Mouse (Mus musculus) hindbrain, embryonic 12.5 days (tissue): Measurements from ENCODE around the gene Ppp2r2c. TPM values are rescaled to one million over a fixed set of nuclear protein-coding genes. Genes with fewer than 3 reads are reported as not detected.

Source experiments
- ATAC-seq: fragments of 200-750 bp; cut with Nextera tagmentation; 2 replicates; pipeline ENCODE4 v1.8.0; 2017; ENCODE audit warnings: moderate TSS enrichment; ENCODE audit not compliant: low FRiP score
- H3K27ac ChIP-seq: fragments of 300-500 bp; sonication (generic); 2 replicates; pipeline ENCODE4 v1.5.1; 2016; ENCODE audit warnings: mild to moderate bottlenecking
- H3K27me3 ChIP-seq: fragments of 300-500 bp; sonication (generic); 2 replicates; pipeline ENCODE4 v1.6.1; 2016; ENCODE audit warnings: mild to moderate bottlenecking
- H3K36me3 ChIP-seq: fragments of 300-500 bp; sonication (generic); 2 replicates; pipeline ENCODE4 v1.6.1; 2016; ENCODE audit warnings: mild to moderate bottlenecking
- H3K4me1 ChIP-seq: fragments of 300-500 bp; sonication (generic); 2 replicates; pipeline ENCODE4 v1.6.1; 2016
- H3K4me2 ChIP-seq: fragments of 300-500 bp; sonication (generic); replicated peaks from 2 replicates; pipeline ENCODE4 v1.6.1; 2016; ENCODE audit warnings: mild to moderate bottlenecking
- H3K4me3 ChIP-seq: fragments of 300-500 bp; sonication (generic); 2 replicates; pipeline ENCODE4 v1.5.1; 2016; ENCODE audit warnings: mild to moderate bottlenecking
- H3K9ac ChIP-seq: fragments of 300-500 bp; sonication (generic); 2 replicates; pipeline ENCODE4 v1.6.1; 2016; ENCODE audit warnings: mild to moderate bottlenecking, moderate library complexity
- H3K9me3 ChIP-seq: fragments of 300-500 bp; sonication (generic); replicated peaks from 2 replicates; pipeline ENCODE4 v1.6.1; 2016; ENCODE audit warnings: mild to moderate bottlenecking
- WGBS: fragments of 180-500 bp; shearing (Covaris S2); methylation state at CpG from one replicate; pipeline ENCODE4 v1.1.7; 2016; 5-methylcytosine and 5-hydroxymethylcytosine counted together
- polyA plus RNA-seq: library from polyadenylated mRNA; unstranded; fragments of >200 nt; fragmentation: Nextera tagmentation; extraction: Ambion mirVana; gene quantifications from 2 replicates; pipeline ENCODE4 v1.2.1, GENCODE M21; 2016

Gene Ppp2r2c
- polyA plus RNA-seq, 1 experiment from 2014 or later, result 8.0 TPM

- no peak overlapping the region for H3K9ac ChIP-seq
- peaks cover 3% of the 10 kb centered on the region for H3K27me3 ChIP-seq
- peaks cover 22% of the 10 kb centered on the region for H3K4me1 ChIP-seq
- no peaks in the 10 kb centered on the region for H3K9me3 ChIP-seq
- no peak overlapping the region for H3K4me3 ChIP-seq
- no peaks in the 10 kb centered on the region for H3K36me3 ChIP-seq
- H3K4me2 ChIP-seq, result no peak overlapping the region
- 78% methylated on average over 2 of the region's 2 CpGs for WGBS
- no peak overlapping the region for H3K27ac ChIP-seq
- no peak for ATAC-seq
These were observed 21.1 kb downstream of the Ppp2r2c start for GRCm38 (mm10) chr5:36889380-36889886.

- no peak overlapping the region for H3K4me3 ChIP-seq
- H3K36me3 ChIP-seq, result no peaks in the 10 kb centered on the region
- no peak overlapping the region for H3K9ac ChIP-seq
- 17% methylated on average over 9 of the region's 9 CpGs for WGBS
- H3K9me3 ChIP-seq, result no peaks in the 10 kb centered on the region
- peaks cover 3% of the 10 kb centered on the region for H3K27me3 ChIP-seq
- no peak overlapping the region for H3K27ac ChIP-seq
- ATAC-seq, result peak; percentile 68
- H3K4me2 ChIP-seq, result no peak overlapping the region
- peaks cover 26% of the 10 kb centered on the region for H3K4me1 ChIP-seq
These were observed 22.5 kb downstream of the Ppp2r2c start for GRCm38 (mm10) chr5:36890794-36891193.

- Histone ChIP-seq H3K27ac (no peak overlapping the region), H3K9me3 (no peaks in the 10 kb centered on the region), H3K9ac (no peak overlapping the region), H3K4me2 (no peak overlapping the region), H3K27me3 (peaks cover 3% of the 10 kb centered on the region), H3K36me3 (no peaks in the 10 kb centered on the region), H3K4me1 (peaks cover 23% of the 10 kb centered on the region), H3K4me3 (no peak overlapping the region)
- WGBS, result 66% methylated on average over 4 of the region's 4 CpGs
- ATAC-seq, result no peak
These were observed 23.6 kb downstream of the Ppp2r2c start for GRCm38 (mm10) chr5:36891793-36892470.

- ATAC-seq, result no peak
- no peak overlapping the region for H3K9ac ChIP-seq
- 79% methylated on average over 9 of the region's 9 CpGs for WGBS
- peaks cover 12% of the 10 kb centered on the region for H3K4me1 ChIP-seq
- H3K36me3 ChIP-seq, result no peaks in the 10 kb centered on the region
- H3K4me3 ChIP-seq, result no peak overlapping the region
- peaks cover 3% of the 10 kb centered on the region for H3K27me3 ChIP-seq
- H3K9me3 ChIP-seq, result no peaks in the 10 kb centered on the region
- no peak overlapping the region for H3K4me2 ChIP-seq
- no peak overlapping the region for H3K27ac ChIP-seq
These were observed 24.9 kb downstream of the Ppp2r2c start for GRCm38 (mm10) chr5:36893263-36893662.

GRCm38 (mm10) chr5:36894070-36894469, 25.8 kb downstream of the Ppp2r2c start:
- Histone ChIP-seq H3K36me3 (no peaks in the 10 kb centered on the region), H3K27ac (no peak overlapping the region), H3K27me3 (peaks cover 2% of the 10 kb centered on the region), H3K9me3 (no peaks in the 10 kb centered on the region), H3K9ac (no peak overlapping the region), H3K4me1 (peaks cover 12% of the 10 kb centered on the region), H3K4me2 (no peak overlapping the region), H3K4me3 (no peak overlapping the region)
- no peak for ATAC-seq
- WGBS, result 71% methylated on average over 10 of the region's 10 CpGs

- Histone ChIP-seq H3K9me3 (no peaks in the 10 kb centered on the region), H3K9ac (no peak overlapping the region), H3K4me2 (no peak overlapping the region), H3K36me3 (no peaks in the 10 kb centered on the region), H3K4me3 (no peak overlapping the region), H3K27me3 (no peaks in the 10 kb centered on the region; the same call in 1 of the 2 replicates), H3K27ac (no peak overlapping the region), H3K4me1 (peaks cover 12% of the 10 kb centered on the region)
- no peak for ATAC-seq
- 88% methylated on average over 6 of the region's 6 CpGs for WGBS
These were observed 26.5 kb downstream of the Ppp2r2c start for GRCm38 (mm10) chr5:36894604-36895368.

- Histone ChIP-seq H3K27me3 (no peaks in the 10 kb centered on the region; the same call in 1 of the 2 replicates), H3K27ac (no peak overlapping the region), H3K4me2 (no peak overlapping the region), H3K9me3 (no peaks in the 10 kb centered on the region), H3K9ac (no peak overlapping the region), H3K4me1 (peaks cover 5% of the 10 kb centered on the region), H3K4me3 (no peak overlapping the region), H3K36me3 (no peaks in the 10 kb centered on the region)
- no peak for ATAC-seq
- WGBS, result 77% methylated on average over 10 of the region's 10 CpGs
These were observed 27.6 kb downstream of the Ppp2r2c start for GRCm38 (mm10) chr5:36895621-36896573.

- Histone ChIP-seq H3K4me2 (no peak overlapping the region), H3K4me1 (0 out of 2 replicates have a peak, but pooled peaks cover 4% of the 10 kb centered on the region), H3K9me3 (no peaks in the 10 kb centered on the region), H3K9ac (no peak overlapping the region), H3K36me3 (no peaks in the 10 kb centered on the region), H3K4me3 (no peak overlapping the region), H3K27me3 (no peaks in the 10 kb centered on the region; the same call in 1 of the 2 replicates), H3K27ac (no peak overlapping the region)
- ATAC-seq, result no peak
- 79% methylated on average over 8 of the region's 8 CpGs for WGBS
These were observed 29.7 kb downstream of the Ppp2r2c start for GRCm38 (mm10) chr5:36897999-36898398.

DNA sequence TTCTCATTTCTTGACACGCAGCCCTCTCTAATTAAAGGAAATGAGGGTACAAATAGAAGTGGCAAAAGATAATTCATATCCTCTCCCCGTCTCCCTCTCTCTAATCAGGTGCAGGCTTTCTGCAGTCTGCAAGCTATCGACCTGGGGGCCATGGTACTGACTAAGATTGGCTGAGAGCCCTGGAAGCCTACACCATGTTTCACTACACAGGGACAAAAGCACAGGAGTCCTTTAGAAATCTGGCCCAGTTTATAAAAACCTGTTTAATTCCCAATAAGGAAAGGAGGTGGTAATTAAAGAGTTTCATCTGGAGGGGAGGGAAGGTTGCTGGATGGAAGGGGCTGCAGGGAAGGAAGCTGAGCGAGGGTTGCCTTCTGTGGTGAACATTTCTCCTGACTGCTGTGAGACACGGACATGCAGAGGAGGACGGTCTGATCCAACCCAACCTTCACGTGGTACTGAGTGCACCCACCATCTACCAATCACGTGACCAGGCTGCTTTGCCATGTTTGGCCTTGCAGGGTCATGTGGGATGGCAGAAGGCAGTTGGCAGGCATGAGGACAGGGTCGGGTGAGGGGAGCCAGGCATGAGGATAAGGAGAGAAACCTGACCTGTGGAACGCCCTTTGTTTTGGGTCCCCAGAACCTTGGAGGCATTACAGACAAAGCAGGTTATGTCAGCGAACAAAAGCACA, 30.2 kb downstream of the Ppp2r2c start:
- ATAC-seq, result no peak
- Histone ChIP-seq H3K4me1 (0 out of 2 replicates have a peak, but pooled peaks cover 4% of the 10 kb centered on the region), H3K27ac (no peak overlapping the region), H3K9ac (no peak overlapping the region), H3K4me3 (no peak overlapping the region), H3K4me2 (no peak overlapping the region), H3K9me3 (no peaks in the 10 kb centered on the region), H3K27me3 (no peaks in the 10 kb centered on the region), H3K36me3 (no peaks in the 10 kb centered on the region)
- WGBS, result 80% methylated on average over 11 of the region's 11 CpGs

DNA sequence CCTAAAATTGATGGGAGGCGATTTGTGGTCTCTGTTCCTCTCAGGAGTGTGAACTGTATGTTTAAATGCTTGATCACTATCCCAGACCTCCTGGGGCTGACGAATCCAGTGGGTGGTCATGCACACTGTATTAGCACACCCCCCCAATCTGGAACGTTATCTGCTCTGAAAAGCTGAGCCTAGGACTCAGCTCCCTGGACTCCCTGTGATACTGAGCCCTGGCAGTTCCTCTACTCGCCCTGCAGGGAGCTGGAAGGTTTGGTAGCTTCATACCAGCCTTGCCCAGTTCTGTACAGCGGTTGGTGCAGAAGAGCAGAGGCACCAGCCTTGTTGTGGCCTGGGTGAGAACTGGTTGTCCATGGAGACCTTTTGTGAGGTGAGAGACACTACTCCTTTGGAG, 31.1 kb downstream of the Ppp2r2c start:
- no peaks in the 10 kb centered on the region for H3K36me3 ChIP-seq
- 73% methylated on average over 5 of the region's 5 CpGs for WGBS
- H3K9ac ChIP-seq, result no peak overlapping the region
- no peaks in the 10 kb centered on the region for H3K9me3 ChIP-seq
- 0 out of 2 replicates have a peak, but pooled peaks have one; percentile 12 for ATAC-seq
- H3K4me1 ChIP-seq, result 0 out of 2 replicates have a peak, but pooled peaks cover 4% of the 10 kb centered on the region
- H3K27ac ChIP-seq, result no peak overlapping the region
- H3K4me3 ChIP-seq, result no peak overlapping the region
- no peak overlapping the region for H3K4me2 ChIP-seq
- no peaks in the 10 kb centered on the region for H3K27me3 ChIP-seq

DNA sequence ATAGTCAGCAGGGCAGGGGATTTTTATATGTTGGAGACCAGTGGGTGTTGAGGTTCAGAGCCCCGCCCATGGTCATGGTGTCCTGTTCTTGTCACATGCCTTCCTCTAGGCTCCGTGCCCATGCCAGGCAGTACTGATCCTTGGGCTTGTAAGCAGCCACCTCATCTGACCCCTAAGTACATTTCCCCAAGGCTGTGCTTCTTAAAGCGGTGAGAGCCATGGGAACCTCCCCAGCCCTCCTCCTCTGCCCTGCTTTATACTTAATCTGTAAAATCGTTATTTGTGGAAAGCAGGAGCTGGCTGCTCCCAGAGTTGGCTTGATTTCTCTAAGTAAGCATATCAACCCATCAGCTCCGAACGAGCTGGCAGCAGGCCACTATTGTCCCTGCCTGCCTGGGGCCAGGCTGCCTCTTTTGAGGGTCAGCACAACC, 31.9 kb downstream of the Ppp2r2c start:
- H3K9me3 ChIP-seq, result no peaks in the 10 kb centered on the region
- no peak overlapping the region for H3K27ac ChIP-seq
- H3K27me3 ChIP-seq, result no peaks in the 10 kb centered on the region
- ATAC-seq, result no peak
- H3K9ac ChIP-seq, result no peak overlapping the region
- H3K4me2 ChIP-seq, result no peak overlapping the region
- 0 out of 2 replicates have a peak, but pooled peaks cover 4% of the 10 kb centered on the region for H3K4me1 ChIP-seq
- H3K36me3 ChIP-seq, result no peaks in the 10 kb centered on the region
- H3K4me3 ChIP-seq, result no peak overlapping the region
- 69% methylated on average over 6 of the region's 6 CpGs for WGBS
